In genomic region chr11:96829403-96829812, GRCm38 (mm10) we compare ENCODE assay signal across 1 mouse cellular context.
A peak's percentile ranks its signal among the peaks of the same experiment; 100 is the strongest.
TF ChIP-seq lines count a peak whose summit lies in the region.

No protein-coding gene starts in this region.

TF ChIP-seq in CH12.LX, 34 proteins besides CTCF, POLR2A, EP300 and RAD21 (continued from another document):
- TF ChIP-seq TCF12 (IDR thresholded peaks at IDR 0.05; ENCODE audit: low read depth, low read length) = peak; percentile 89
- TF ChIP-seq UBTF (IDR thresholded peaks at IDR 0.05; ENCODE audit: low read depth, low read length) = no peak; the same call in 1 of the 2 replicates
- no peak for TF ChIP-seq E2F4 (IDR thresholded peaks at IDR 0.05; ENCODE audit: insufficient replicate concordance, low read depth, low read length)
- TF ChIP-seq ZMIZ1 (IDR thresholded peaks at IDR 0.05; ENCODE audit: low read depth, low read length) = peak; percentile 98
- no peak for TF ChIP-seq GABPA (IDR thresholded peaks at IDR 0.05; ENCODE audit: insufficient replicate concordance, low read depth, low read length)
- TF ChIP-seq MEF2A (IDR thresholded peaks at IDR 0.05; ENCODE audit: borderline replicate concordance, low read depth, low read length) = peak; percentile 61; the same call in 1 of the 2 replicates
- TF ChIP-seq CHD1 (IDR thresholded peaks at IDR 0.05; ENCODE audit: low read depth, low read length) = peak; percentile 97
